Mouse (Mus musculus) small intestine, adult 2 months (tissue): Measurements from ENCODE around the gene Kcnq5.

Experiments
- CTCF ChIP-seq: fragments of 200-500 bp; IDR thresholded peaks from 2 replicates; pipeline ENCODE4 v1.5.1; 2012; ENCODE audit warnings: low read depth, mild to moderate bottlenecking, control low read depth, inconsistent platforms, low read length, moderate library complexity, mixed read lengths; ENCODE audit not compliant: insufficient replicate concordance, insufficient read length; ENCODE audit errors: extremely low read depth
- POLR2A ChIP-seq: fragments of 200-500 bp; IDR thresholded peaks from 2 replicates; pipeline ENCODE4 v1.6.1; 2012; ENCODE audit warnings: low read depth, mild to moderate bottlenecking, control low read depth, inconsistent platforms, low read length, moderate library complexity

DNA sequence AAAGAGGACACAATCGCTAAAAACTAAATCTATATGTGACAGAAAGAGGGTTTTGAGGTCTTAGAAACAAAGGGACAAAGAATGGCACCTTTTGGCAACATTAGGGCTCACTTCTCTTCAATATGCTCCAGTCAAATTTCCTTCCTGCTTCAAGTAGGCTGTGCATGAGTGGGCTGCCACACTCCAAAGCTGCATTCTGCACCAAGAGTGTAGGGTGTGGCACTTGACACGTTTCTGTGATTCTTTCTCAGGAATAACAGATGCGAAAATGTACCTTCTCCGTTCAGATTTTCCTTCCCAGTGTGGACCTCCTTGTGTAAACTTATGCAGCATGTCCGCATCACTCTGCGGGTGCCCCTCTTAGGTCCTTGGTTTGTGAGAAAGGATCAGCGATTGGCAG is 455.1 kb downstream of the Kcnq5 start:
- TF ChIP-seq CTCF (no peak), POLR2A (no peak)
